Mouse (Mus musculus): ENCODE results near the gene Abl1. TPM values are rescaled to one million over a fixed set of nuclear protein-coding genes. Genes with fewer than 3 reads are reported as not detected.

The Abl1 gene
- polyA plus RNA-seq, 1 experiment from 2014 or later, result 14.5 TPM

- no peaks in the 10 kb centered on the region for H3K36me3 ChIP-seq (ENCODE audit: control insufficient read depth, insufficient read depth, low read length)
- H3K9ac ChIP-seq (replicated peaks; ENCODE audit: low read depth, low read length), result peak overlapping the region; percentile 44
- WGBS, result under 1% methylated on average over 86 of the region's 109 CpGs
- peak overlapping the region; percentile 48 for H3K4me3 ChIP-seq (ENCODE audit: low read depth, low read length)
- peaks cover 60% of the 10 kb centered on the region for H3K27me3 ChIP-seq (ENCODE audit: control insufficient read depth, insufficient read depth, low read length)
- peak overlapping the region; percentile 82 for H3K4me2 ChIP-seq (ENCODE audit: low read depth, low read length)
- no peaks in the 10 kb centered on the region; the same call in 1 of the 2 replicates for H3K9me3 ChIP-seq (ENCODE audit: control insufficient read depth, low read length)
- H3K27ac ChIP-seq (ENCODE audit: low read depth, low read length), result no peak overlapping the region
- H3K4me1 ChIP-seq (ENCODE audit: control insufficient read depth, insufficient read depth, low read length), result 0 out of 2 replicates have a peak, but pooled peaks cover 5% of the 10 kb centered on the region
- peak; percentile 87 for ATAC-seq (ENCODE audit: low read depth)
These were observed 34.0 kb upstream of the Abl1 start for GRCm38 (mm10) chr2:31653971-31654853.

GRCm38 (mm10) chr2:31654854-31655559 lies 33.2 kb upstream of the Abl1 start:
- Histone ChIP-seq H3K27ac (ENCODE audit: low read depth, low read length) (no peak overlapping the region), H3K27me3 (ENCODE audit: control insufficient read depth, insufficient read depth, low read length) (peaks cover 53% of the 10 kb centered on the region), H3K36me3 (ENCODE audit: control insufficient read depth, insufficient read depth, low read length) (no peaks in the 10 kb centered on the region), H3K4me3 (ENCODE audit: low read depth, low read length) (peak overlapping the region; percentile 48), H3K4me2 (ENCODE audit: low read depth, low read length) (peak overlapping the region; percentile 82), H3K9ac (replicated peaks; ENCODE audit: low read depth, low read length) (no peak overlapping the region), H3K9me3 (ENCODE audit: control insufficient read depth, low read length) (no peaks in the 10 kb centered on the region; the same call in 1 of the 2 replicates), H3K4me1 (ENCODE audit: control insufficient read depth, insufficient read depth, low read length) (0 out of 2 replicates have a peak, but pooled peaks cover 5% of the 10 kb centered on the region)
- 6% methylated on average over 22 of the region's 22 CpGs for WGBS
- peak; percentile 47; the same call in 1 of the 2 replicates for ATAC-seq (ENCODE audit: low read depth)

- H3K4me1 ChIP-seq (ENCODE audit: control insufficient read depth, insufficient read depth, low read length), result 0 out of 2 replicates have a peak, but pooled peaks cover 5% of the 10 kb centered on the region
- H3K27me3 ChIP-seq (ENCODE audit: control insufficient read depth, insufficient read depth, low read length), result peaks cover 44% of the 10 kb centered on the region
- H3K9me3 ChIP-seq (ENCODE audit: control insufficient read depth, low read length), result no peaks in the 10 kb centered on the region; the same call in 1 of the 2 replicates
- 86% methylated on average over 7 of the region's 7 CpGs for WGBS
- no peak for ATAC-seq (ENCODE audit: low read depth)
- no peak overlapping the region for H3K9ac ChIP-seq (replicated peaks; ENCODE audit: low read depth, low read length)
- H3K27ac ChIP-seq (ENCODE audit: low read depth, low read length), result no peak overlapping the region
- H3K4me3 ChIP-seq (ENCODE audit: low read depth, low read length), result no peak overlapping the region
- no peaks in the 10 kb centered on the region for H3K36me3 ChIP-seq (ENCODE audit: control insufficient read depth, insufficient read depth, low read length)
- no peak overlapping the region for H3K4me2 ChIP-seq (ENCODE audit: low read depth, low read length)
These were observed 31.8 kb upstream of the Abl1 start for GRCm38 (mm10) chr2:31656374-31656773.

GRCm38 (mm10) chr2:31662939-31663803 lies 25.0 kb upstream of the Abl1 start:
- 65% methylated on average over 8 of the region's 8 CpGs for WGBS
- H3K36me3 ChIP-seq (ENCODE audit: control insufficient read depth, insufficient read depth, low read length), result no peaks in the 10 kb centered on the region

GRCm38 (mm10) chr2:31663804-31664180 lies 24.4 kb upstream of the Abl1 start:
- 94% methylated on average over 1 of the region's 1 CpGs for WGBS
- Histone ChIP-seq H3K36me3 (ENCODE audit: control insufficient read depth, insufficient read depth, low read length) (no peaks in the 10 kb centered on the region), H3K27me3 (ENCODE audit: control insufficient read depth, insufficient read depth, low read length) (0 out of 2 replicates have a peak, but pooled peaks cover 4% of the 10 kb centered on the region), H3K9ac (replicated peaks; ENCODE audit: low read depth, low read length) (no peak overlapping the region), H3K27ac (ENCODE audit: low read depth, low read length) (no peak overlapping the region), H3K4me1 (ENCODE audit: control insufficient read depth, insufficient read depth, low read length) (no peaks in the 10 kb centered on the region), H3K4me2 (ENCODE audit: low read depth, low read length) (no peak overlapping the region), H3K4me3 (ENCODE audit: low read depth, low read length) (no peak overlapping the region), H3K9me3 (ENCODE audit: control insufficient read depth, low read length) (no peaks in the 10 kb centered on the region; the same call in 1 of the 2 replicates)
- ATAC-seq (ENCODE audit: low read depth), result no peak

More at GRCm38 (mm10) chr2:31662939-31663803, 25.0 kb upstream of the Abl1 start:
- no peak overlapping the region for H3K27ac ChIP-seq (ENCODE audit: low read depth, low read length)
- peaks cover 8% of the 10 kb centered on the region; the same call in 1 of the 2 replicates for H3K27me3 ChIP-seq (ENCODE audit: control insufficient read depth, insufficient read depth, low read length)
- no peak overlapping the region for H3K4me3 ChIP-seq (ENCODE audit: low read depth, low read length)
- H3K4me1 ChIP-seq (ENCODE audit: control insufficient read depth, insufficient read depth, low read length), result no peaks in the 10 kb centered on the region
- no peak overlapping the region for H3K9ac ChIP-seq (replicated peaks; ENCODE audit: low read depth, low read length)
- H3K4me2 ChIP-seq (ENCODE audit: low read depth, low read length), result no peak overlapping the region
- no peak for ATAC-seq (ENCODE audit: low read depth)
- no peaks in the 10 kb centered on the region; the same call in 1 of the 2 replicates for H3K9me3 ChIP-seq (ENCODE audit: control insufficient read depth, low read length)

GRCm38 (mm10) chr2:31667332-31667731 lies 20.8 kb upstream of the Abl1 start:
- Histone ChIP-seq H3K4me1 (ENCODE audit: control insufficient read depth, insufficient read depth, low read length) (0 out of 2 replicates have a peak, but pooled peaks cover 7% of the 10 kb centered on the region), H3K27ac (ENCODE audit: low read depth, low read length) (no peak overlapping the region), H3K27me3 (ENCODE audit: control insufficient read depth, insufficient read depth, low read length) (0 out of 2 replicates have a peak, but pooled peaks cover 4% of the 10 kb centered on the region), H3K9ac (replicated peaks; ENCODE audit: low read depth, low read length) (no peak overlapping the region), H3K36me3 (ENCODE audit: control insufficient read depth, insufficient read depth, low read length) (no peaks in the 10 kb centered on the region), H3K4me2 (ENCODE audit: low read depth, low read length) (no peak overlapping the region), H3K4me3 (ENCODE audit: low read depth, low read length) (no peak overlapping the region), H3K9me3 (ENCODE audit: control insufficient read depth, low read length) (no peaks in the 10 kb centered on the region)
- no peak for ATAC-seq (ENCODE audit: low read depth)
- 26% methylated on average over 4 of the region's 4 CpGs for WGBS

GRCm38 (mm10) chr2:31670551-31671035 lies 17.6 kb upstream of the Abl1 start, which contains the start of gene Exosc2:
Exosc2 (plus strand) TSS chr2:31670715.
- H3K9ac ChIP-seq (replicated peaks; ENCODE audit: low read depth, low read length), result peak within 1 kb of the TSS; percentile 73
- H3K27me3 ChIP-seq (ENCODE audit: control insufficient read depth, insufficient read depth, low read length), result 0 out of 2 replicates have a peak, but pooled peaks cover 2% of the 10 kb centered on the region
- under 1% methylated on average over 27 of the region's 27 CpGs for WGBS
- peak within 1 kb of the TSS; percentile 81 for H3K4me3 ChIP-seq (ENCODE audit: low read depth, low read length)
- H3K4me2 ChIP-seq (ENCODE audit: low read depth, low read length), result peak within 1 kb of the TSS; percentile 73
- H3K27ac ChIP-seq (ENCODE audit: low read depth, low read length), result no peak within 1 kb of the TSS
- peaks cover 19% of the 10 kb centered on the region; the same call in 1 of the 2 replicates for H3K36me3 ChIP-seq (ENCODE audit: control insufficient read depth, insufficient read depth, low read length)
- H3K9me3 ChIP-seq (ENCODE audit: control insufficient read depth, low read length), result no peaks in the 10 kb centered on the region
- H3K4me1 ChIP-seq (ENCODE audit: control insufficient read depth, insufficient read depth, low read length), result 0 out of 2 replicates have a peak, but pooled peaks cover 7% of the 10 kb centered on the region
- peak; percentile 96 for ATAC-seq (ENCODE audit: low read depth)

GRCm38 (mm10) chr2:31678641-31679040 lies 9.5 kb upstream of the Abl1 start:
- Histone ChIP-seq H3K4me1 (ENCODE audit: control insufficient read depth, insufficient read depth, low read length) (no peaks in the 10 kb centered on the region), H3K27me3 (ENCODE audit: control insufficient read depth, insufficient read depth, low read length) (no peaks in the 10 kb centered on the region), H3K4me3 (ENCODE audit: low read depth, low read length) (no peak overlapping the region), H3K9ac (replicated peaks; ENCODE audit: low read depth, low read length) (no peak overlapping the region), H3K36me3 (ENCODE audit: control insufficient read depth, insufficient read depth, low read length) (peaks cover 55% of the 10 kb centered on the region), H3K27ac (ENCODE audit: low read depth, low read length) (no peak overlapping the region), H3K9me3 (ENCODE audit: control insufficient read depth, low read length) (no peaks in the 10 kb centered on the region), H3K4me2 (ENCODE audit: low read depth, low read length) (no peak overlapping the region)
- WGBS, result 95% methylated on average over 6 of the region's 6 CpGs
- no peak for ATAC-seq (ENCODE audit: low read depth)
